Mouse (Mus musculus) lung, postnatal 0 days (tissue): Measurements from ENCODE around the gene Dgkd.

Source experiments
- CTCF ChIP-seq: IDR thresholded peaks from 2 replicates; pipeline ENCODE4 v1.5.1; 2016; ENCODE audit warnings: antibody characterized with exemption, mild to moderate bottlenecking
- EP300 ChIP-seq: IDR thresholded peaks from 2 replicates; pipeline ENCODE4 v1.6.1; 2016; ENCODE audit warnings: antibody characterized with exemption, mild to moderate bottlenecking, control low read depth

- TF ChIP-seq CTCF (no peak), EP300 (no peak)
These were observed 23.0 kb downstream of the Dgkd start for GRCm38 (mm10) chr1:87876065-87876464.
